Mouse (Mus musculus): ENCODE results near the gene Ndrg3. TPM values are rescaled to one million over a fixed set of nuclear protein-coding genes. Genes with fewer than 3 reads are reported as not detected.
"Not testable (repeated sequence)": the region's sequence is repeated elsewhere in the genome, so short reads cannot be mapped to it uniquely, and the experiment has no call there.

Ndrg3 gene
- polyA plus RNA-seq, 1 experiment from 2014 or later, result 44.1 TPM

DNA sequence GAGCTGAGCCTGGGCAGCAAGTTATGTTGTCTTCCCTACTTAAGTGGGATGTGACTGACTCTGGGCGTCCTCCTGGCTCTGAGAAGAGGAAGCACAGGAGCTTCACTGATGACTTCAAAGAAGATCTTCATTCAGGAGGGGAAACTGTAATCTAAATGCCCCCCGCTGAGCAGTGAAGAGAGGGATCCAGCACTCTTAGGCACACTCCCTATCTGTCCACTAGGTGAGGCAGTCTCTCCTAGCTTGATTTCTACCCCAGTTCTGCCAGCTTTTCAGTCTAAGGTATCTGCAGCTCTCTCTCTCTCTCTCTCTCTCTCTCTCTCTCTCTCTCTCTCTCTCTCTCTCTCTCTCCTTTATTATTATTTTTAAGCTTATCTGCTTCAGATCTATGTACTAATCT, 88.5 kb downstream of the Ndrg3 start:
- ATAC-seq (ENCODE audit: low FRiP score, low TSS enrichment), result no peak
- Histone ChIP-seq H3K4me1 (ENCODE audit: control insufficient read depth, insufficient read depth, low read length) (no peaks in the 10 kb centered on the region), H3K27me3 (ENCODE audit: control insufficient read depth, insufficient read depth, low read length) (no peaks in the 10 kb centered on the region), H3K4me2 (replicated peaks; ENCODE audit: low read depth, low read length) (no peak overlapping the region), H3K4me3 (ENCODE audit: low read length) (no peak overlapping the region), H3K9me3 (ENCODE audit: control insufficient read depth, low read length) (no peaks in the 10 kb centered on the region), H3K36me3 (ENCODE audit: control insufficient read depth, insufficient read depth, low read length) (no peaks in the 10 kb centered on the region), H3K27ac (ENCODE audit: low read depth, low read length) (no peak overlapping the region), H3K9ac (ENCODE audit: low read depth, low read length) (no peak overlapping the region)
- 26% methylated on average over 2 of the region's 2 CpGs for WGBS

DNA sequence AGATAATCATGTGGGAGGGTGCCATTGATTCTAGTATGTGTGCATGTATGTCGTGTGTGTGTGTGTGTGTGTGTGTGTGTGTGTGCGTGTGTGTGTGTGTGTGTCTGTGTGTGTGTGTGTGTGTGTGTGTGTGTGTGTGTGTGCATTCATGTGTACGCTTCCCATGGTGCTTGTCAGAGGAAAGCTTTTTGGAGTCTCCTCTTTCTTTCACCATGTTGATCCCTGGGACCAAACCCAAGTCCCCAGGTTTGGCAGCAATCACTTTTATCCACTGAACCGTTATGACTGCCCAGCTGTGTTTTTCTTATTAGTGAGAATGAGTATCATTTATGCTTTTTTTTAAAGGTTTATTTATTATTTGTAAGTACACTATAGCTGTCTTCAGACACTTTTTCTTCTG, 89.4 kb downstream of the Ndrg3 start:
- H3K27me3 ChIP-seq (ENCODE audit: control insufficient read depth, insufficient read depth, low read length); H3K9ac ChIP-seq (ENCODE audit: low read depth, low read length); H3K4me1 ChIP-seq (ENCODE audit: control insufficient read depth, insufficient read depth, low read length); H3K36me3 ChIP-seq (ENCODE audit: control insufficient read depth, insufficient read depth, low read length); H3K9me3 ChIP-seq (ENCODE audit: control insufficient read depth, low read length); H3K27ac ChIP-seq (ENCODE audit: low read depth, low read length); ATAC-seq (ENCODE audit: low FRiP score, low TSS enrichment); H3K4me2 ChIP-seq (replicated peaks; ENCODE audit: low read depth, low read length); H3K4me3 ChIP-seq (ENCODE audit: low read length): not testable (repeated sequence)
- WGBS, result 78% methylated on average over 4 of the region's 4 CpGs

DNA sequence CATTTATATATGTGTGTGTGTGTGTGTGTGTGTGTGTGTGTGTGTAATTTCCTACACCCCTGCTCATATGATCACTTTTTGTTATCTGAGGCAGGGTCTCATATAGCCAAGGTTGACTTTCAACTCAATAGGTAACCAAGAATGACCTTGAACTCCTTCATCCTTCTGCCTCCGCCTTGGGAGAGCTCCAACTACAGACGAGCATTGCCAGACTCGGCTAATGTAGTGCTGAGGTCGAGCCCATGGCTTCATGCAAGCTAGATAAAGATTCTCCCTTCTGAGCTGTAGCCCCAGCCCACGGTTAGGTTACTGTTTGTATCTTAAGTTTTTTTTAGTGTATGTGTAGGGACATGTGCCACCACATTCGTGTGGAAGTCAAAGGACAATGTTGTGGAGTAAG, 90.0 kb downstream of the Ndrg3 start:
- H3K27me3 ChIP-seq (ENCODE audit: control insufficient read depth, insufficient read depth, low read length), result no peaks in the 10 kb centered on the region
- 73% methylated on average over 6 of the region's 6 CpGs for WGBS
- no peak overlapping the region for H3K4me3 ChIP-seq (ENCODE audit: low read length)
- no peaks in the 10 kb centered on the region for H3K4me1 ChIP-seq (ENCODE audit: control insufficient read depth, insufficient read depth, low read length)
- H3K9me3 ChIP-seq (ENCODE audit: control insufficient read depth, low read length), result no peaks in the 10 kb centered on the region
- H3K36me3 ChIP-seq (ENCODE audit: control insufficient read depth, insufficient read depth, low read length), result no peaks in the 10 kb centered on the region
- no peak overlapping the region for H3K4me2 ChIP-seq (replicated peaks; ENCODE audit: low read depth, low read length)
- H3K27ac ChIP-seq (ENCODE audit: low read depth, low read length), result no peak overlapping the region
- H3K9ac ChIP-seq (ENCODE audit: low read depth, low read length), result no peak overlapping the region
- no peak for ATAC-seq (ENCODE audit: low FRiP score, low TSS enrichment)

DNA sequence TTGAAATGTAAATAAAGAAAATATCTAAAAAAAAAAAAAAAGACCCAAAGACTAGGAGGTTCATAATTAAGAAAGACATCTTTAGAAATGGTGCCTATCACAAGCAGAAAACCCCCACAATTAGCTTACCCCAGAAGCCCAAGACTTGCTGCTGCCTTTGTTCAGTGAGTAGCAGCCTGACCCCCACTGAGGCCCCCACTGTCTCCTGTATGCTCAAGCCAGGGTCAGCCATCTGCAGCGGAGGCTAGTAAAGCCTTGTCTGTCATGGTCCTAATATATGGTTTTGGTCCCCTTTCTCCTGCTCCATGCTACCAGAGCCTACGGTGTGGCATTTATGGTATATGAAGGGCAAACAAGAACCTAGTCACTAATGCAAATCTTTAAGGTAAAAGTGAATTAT, 90.5 kb downstream of the Ndrg3 start:
- 53% methylated on average over 2 of the region's 2 CpGs for WGBS
- no peaks in the 10 kb centered on the region for H3K27me3 ChIP-seq (ENCODE audit: control insufficient read depth, insufficient read depth, low read length)
- H3K9me3 ChIP-seq (ENCODE audit: control insufficient read depth, low read length), result no peaks in the 10 kb centered on the region
- no peak overlapping the region for H3K9ac ChIP-seq (ENCODE audit: low read depth, low read length)
- no peak overlapping the region for H3K4me2 ChIP-seq (replicated peaks; ENCODE audit: low read depth, low read length)
- H3K4me3 ChIP-seq (ENCODE audit: low read length), result no peak overlapping the region
- no peaks in the 10 kb centered on the region for H3K36me3 ChIP-seq (ENCODE audit: control insufficient read depth, insufficient read depth, low read length)
- H3K4me1 ChIP-seq (ENCODE audit: control insufficient read depth, insufficient read depth, low read length), result no peaks in the 10 kb centered on the region
- ATAC-seq (ENCODE audit: low FRiP score, low TSS enrichment), result no peak
- H3K27ac ChIP-seq (ENCODE audit: low read depth, low read length), result no peak overlapping the region

DNA sequence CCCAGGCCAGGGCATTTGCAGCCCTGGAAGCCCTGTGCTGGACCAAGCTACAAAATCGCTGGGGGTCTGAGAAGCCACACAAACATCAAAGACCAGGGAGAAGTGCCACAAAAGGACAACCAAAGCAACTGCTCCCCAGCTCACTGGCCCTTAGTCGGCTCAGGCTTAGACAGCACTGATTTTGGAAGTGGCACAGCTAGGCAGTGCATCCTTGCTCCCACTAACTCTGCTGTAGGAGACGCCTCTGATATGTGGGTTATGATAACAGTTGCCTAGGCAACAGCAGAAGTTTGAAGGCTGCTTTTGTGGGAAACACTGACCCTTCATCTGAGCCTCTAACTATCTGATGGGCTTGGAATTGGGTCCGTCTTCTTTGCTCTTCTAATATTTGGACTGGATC, 92.7 kb downstream of the Ndrg3 start:
- no peaks in the 10 kb centered on the region for H3K36me3 ChIP-seq (ENCODE audit: control insufficient read depth, insufficient read depth, low read length)
- no peak overlapping the region for H3K4me3 ChIP-seq (ENCODE audit: low read length)
- ATAC-seq (ENCODE audit: low FRiP score, low TSS enrichment), result no peak
- H3K27ac ChIP-seq (ENCODE audit: low read depth, low read length), result no peak overlapping the region
- no peak overlapping the region for H3K4me2 ChIP-seq (replicated peaks; ENCODE audit: low read depth, low read length)
- no peaks in the 10 kb centered on the region for H3K4me1 ChIP-seq (ENCODE audit: control insufficient read depth, insufficient read depth, low read length)
- H3K9ac ChIP-seq (ENCODE audit: low read depth, low read length), result no peak overlapping the region
- H3K27me3 ChIP-seq (ENCODE audit: control insufficient read depth, insufficient read depth, low read length), result no peaks in the 10 kb centered on the region
- no peaks in the 10 kb centered on the region for H3K9me3 ChIP-seq (ENCODE audit: control insufficient read depth, low read length)
- WGBS, result 59% methylated on average over 4 of the region's 4 CpGs

DNA sequence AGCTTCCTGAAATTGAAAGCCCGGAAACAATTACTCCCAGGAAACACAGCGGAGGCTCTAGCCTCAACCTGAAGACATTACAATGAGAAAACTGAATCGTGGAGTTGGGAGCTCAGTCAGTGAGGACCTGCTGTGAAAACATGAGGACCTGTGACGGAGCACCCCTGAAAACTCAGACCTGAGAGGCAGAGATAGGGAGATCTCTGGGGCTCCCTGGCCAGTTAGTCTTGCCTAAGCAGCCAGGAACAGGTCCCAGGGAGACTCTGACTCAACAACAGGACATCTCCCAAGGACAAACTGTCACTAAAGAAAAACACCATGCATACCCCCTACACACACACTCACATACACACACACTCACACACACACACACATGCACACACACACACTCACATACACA, 93.5 kb downstream of the Ndrg3 start:
- H3K9ac ChIP-seq (ENCODE audit: low read depth, low read length), result no peak overlapping the region
- H3K4me2 ChIP-seq (replicated peaks; ENCODE audit: low read depth, low read length), result no peak overlapping the region
- no peaks in the 10 kb centered on the region for H3K9me3 ChIP-seq (ENCODE audit: control insufficient read depth, low read length)
- H3K36me3 ChIP-seq (ENCODE audit: control insufficient read depth, insufficient read depth, low read length), result no peaks in the 10 kb centered on the region
- ATAC-seq (ENCODE audit: low FRiP score, low TSS enrichment), result no peak
- 62% methylated on average over 4 of the region's 4 CpGs for WGBS
- no peaks in the 10 kb centered on the region for H3K4me1 ChIP-seq (ENCODE audit: control insufficient read depth, insufficient read depth, low read length)
- H3K4me3 ChIP-seq (ENCODE audit: low read length), result no peak overlapping the region
- H3K27me3 ChIP-seq (ENCODE audit: control insufficient read depth, insufficient read depth, low read length), result no peaks in the 10 kb centered on the region
- no peak overlapping the region for H3K27ac ChIP-seq (ENCODE audit: low read depth, low read length)

DNA sequence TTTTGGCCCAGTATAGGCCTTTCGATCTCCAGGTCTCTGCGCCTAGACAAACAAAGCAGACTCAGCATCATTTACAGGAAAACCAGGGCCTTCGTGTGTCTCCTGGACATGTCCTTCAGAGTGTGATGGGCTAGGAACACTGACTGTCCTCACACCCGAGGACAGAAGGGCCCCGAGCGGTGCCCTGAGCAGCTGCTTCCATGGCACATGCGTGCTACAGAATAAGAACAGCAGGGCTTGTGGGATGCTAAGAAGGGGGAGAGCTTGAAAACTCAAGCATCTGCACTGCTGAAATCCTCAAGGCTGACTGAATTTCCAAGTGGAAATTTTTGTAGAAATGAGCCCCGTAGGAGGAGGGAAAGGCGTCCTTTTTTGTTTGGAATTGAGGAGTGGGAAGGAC, 94.8 kb downstream of the Ndrg3 start:
- ATAC-seq (ENCODE audit: low FRiP score, low TSS enrichment), result no peak
- Histone ChIP-seq H3K27me3 (ENCODE audit: control insufficient read depth, insufficient read depth, low read length) (no peaks in the 10 kb centered on the region), H3K4me1 (ENCODE audit: control insufficient read depth, insufficient read depth, low read length) (no peaks in the 10 kb centered on the region), H3K4me2 (replicated peaks; ENCODE audit: low read depth, low read length) (no peak overlapping the region), H3K9ac (ENCODE audit: low read depth, low read length) (no peak overlapping the region), H3K27ac (ENCODE audit: low read depth, low read length) (no peak overlapping the region), H3K36me3 (ENCODE audit: control insufficient read depth, insufficient read depth, low read length) (no peaks in the 10 kb centered on the region), H3K9me3 (ENCODE audit: control insufficient read depth, low read length) (no peaks in the 10 kb centered on the region), H3K4me3 (ENCODE audit: low read length) (no peak overlapping the region)
- WGBS, result 86% methylated on average over 9 of the region's 9 CpGs

DNA sequence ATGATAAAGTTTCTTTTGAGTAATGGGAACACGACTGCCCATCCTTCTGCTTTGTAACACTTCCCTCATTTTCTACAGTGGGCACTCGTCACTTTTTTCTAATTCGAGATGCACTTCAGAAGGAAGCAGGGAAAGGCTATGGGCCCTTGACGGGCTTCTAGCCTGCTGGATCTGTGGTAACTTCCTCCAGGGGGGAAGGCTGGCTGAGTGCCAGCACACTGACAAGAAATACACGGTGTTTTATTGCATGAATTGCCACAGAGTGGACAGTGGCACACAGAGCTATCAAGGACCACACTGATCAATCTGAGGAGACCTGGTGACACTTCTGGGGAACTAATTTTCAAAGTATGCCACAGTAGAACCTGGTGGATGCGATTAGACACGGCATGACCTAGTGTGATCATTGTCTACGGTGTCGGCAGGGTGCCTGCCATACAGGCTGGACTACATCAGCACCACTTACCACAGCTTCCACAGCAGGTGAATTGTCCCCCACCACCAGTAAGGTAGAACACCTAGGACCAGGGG, 95.4 kb downstream of the Ndrg3 start:
- H3K27me3 ChIP-seq (ENCODE audit: control insufficient read depth, insufficient read depth, low read length), result no peaks in the 10 kb centered on the region
- no peaks in the 10 kb centered on the region for H3K9me3 ChIP-seq (ENCODE audit: control insufficient read depth, low read length)
- WGBS, result 67% methylated on average over 9 of the region's 9 CpGs
- no peaks in the 10 kb centered on the region for H3K36me3 ChIP-seq (ENCODE audit: control insufficient read depth, insufficient read depth, low read length)
- no peaks in the 10 kb centered on the region for H3K4me1 ChIP-seq (ENCODE audit: control insufficient read depth, insufficient read depth, low read length)
- no peak overlapping the region for H3K9ac ChIP-seq (ENCODE audit: low read depth, low read length)
- no peak overlapping the region for H3K4me3 ChIP-seq (ENCODE audit: low read length)
- H3K4me2 ChIP-seq (replicated peaks; ENCODE audit: low read depth, low read length), result no peak overlapping the region
- no peak overlapping the region for H3K27ac ChIP-seq (ENCODE audit: low read depth, low read length)
- ATAC-seq (ENCODE audit: low FRiP score, low TSS enrichment), result no peak

DNA sequence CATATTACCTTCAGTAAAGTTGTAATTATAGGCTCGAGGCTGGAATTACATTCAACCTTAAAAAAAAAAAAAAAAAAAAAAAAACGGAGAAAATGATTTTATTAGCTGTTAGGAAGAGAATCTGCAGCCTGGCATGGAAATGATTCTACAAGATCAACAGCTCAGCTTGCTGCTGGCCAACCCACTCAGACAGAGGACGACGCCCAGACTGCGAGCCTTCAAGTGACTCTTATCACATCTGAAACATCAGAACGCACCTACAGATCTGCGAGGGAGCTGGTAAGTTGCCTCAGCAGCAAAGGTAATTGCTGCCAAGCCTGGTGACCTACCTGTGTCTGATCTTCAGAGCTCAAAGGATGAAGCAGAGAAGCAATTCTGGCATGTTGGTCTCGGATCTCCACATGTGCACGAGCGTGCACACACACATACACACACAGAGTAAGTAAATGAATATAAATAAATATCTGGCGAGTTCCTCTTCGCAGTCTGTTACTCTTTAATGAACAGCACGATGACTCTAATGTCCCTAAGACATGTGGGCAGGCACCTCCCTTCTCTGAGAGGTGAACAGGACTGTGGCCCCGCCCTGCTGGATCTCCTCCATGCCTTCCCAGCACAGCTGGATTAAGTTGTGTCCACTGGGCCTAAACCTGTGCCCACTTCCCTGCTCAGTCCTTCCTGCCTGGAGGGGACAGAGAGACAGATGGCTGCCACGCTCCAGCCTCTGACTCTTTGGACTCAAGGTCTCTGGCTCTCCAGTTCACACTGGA, 97.2 kb downstream of the Ndrg3 start:
- Histone ChIP-seq H3K4me1 (ENCODE audit: control insufficient read depth, insufficient read depth, low read length) (no peaks in the 10 kb centered on the region), H3K27ac (ENCODE audit: low read depth, low read length) (no peak overlapping the region), H3K4me3 (ENCODE audit: low read length) (no peak overlapping the region), H3K36me3 (ENCODE audit: control insufficient read depth, insufficient read depth, low read length) (no peaks in the 10 kb centered on the region), H3K4me2 (replicated peaks; ENCODE audit: low read depth, low read length) (no peak overlapping the region), H3K27me3 (ENCODE audit: control insufficient read depth, insufficient read depth, low read length) (no peaks in the 10 kb centered on the region), H3K9me3 (ENCODE audit: control insufficient read depth, low read length) (no peaks in the 10 kb centered on the region), H3K9ac (ENCODE audit: low read depth, low read length) (no peak overlapping the region)
- ATAC-seq (ENCODE audit: low FRiP score, low TSS enrichment), result no peak
- 75% methylated on average over 15 of the region's 15 CpGs for WGBS

Measured in kidney, embryonic 14.5 days (tissue).